Mouse (Mus musculus): ENCODE measurements at regions not wholly inside any gene's neighbourhood (a gene's known extent, or its start where the extent isn't known, plus 50 kb on each side); places are given as distances from the start of the nearest gene placed in this dataset.

GRCm38 (mm10) chr15:31980791-31981190, 196.3 kb upstream of the Tas2r119 start:
- Histone ChIP-seq H3K4me2 (replicated peaks; ENCODE audit: low read depth, low read length) (no peak overlapping the region), H3K27me3 (ENCODE audit: control insufficient read depth, insufficient read depth, low read length) (0 out of 2 replicates have a peak, but pooled peaks cover 4% of the 10 kb centered on the region), H3K9me3 (ENCODE audit: control insufficient read depth, low read length) (no peaks in the 10 kb centered on the region), H3K9ac (ENCODE audit: low read depth, low read length) (no peak overlapping the region), H3K4me1 (ENCODE audit: control insufficient read depth, insufficient read depth, low read length) (no peaks in the 10 kb centered on the region), H3K4me3 (ENCODE audit: low read length) (no peak overlapping the region), H3K27ac (ENCODE audit: low read depth, low read length) (no peak overlapping the region), H3K36me3 (ENCODE audit: control insufficient read depth, insufficient read depth, low read length) (no peaks in the 10 kb centered on the region)
- ATAC-seq (ENCODE audit: low FRiP score, low TSS enrichment), result no peak
- WGBS, result 96% methylated on average over 1 of the region's 1 CpGs

- 53% methylated on average over 3 of the region's 3 CpGs for WGBS
- Histone ChIP-seq H3K4me2 (replicated peaks; ENCODE audit: low read depth, low read length) (no peak overlapping the region), H3K27me3 (ENCODE audit: control insufficient read depth, insufficient read depth, low read length) (no peaks in the 10 kb centered on the region), H3K36me3 (ENCODE audit: control insufficient read depth, insufficient read depth, low read length) (no peaks in the 10 kb centered on the region), H3K4me3 (ENCODE audit: low read length) (no peak overlapping the region), H3K27ac (ENCODE audit: low read depth, low read length) (no peak overlapping the region), H3K4me1 (ENCODE audit: control insufficient read depth, insufficient read depth, low read length) (no peaks in the 10 kb centered on the region), H3K9ac (ENCODE audit: low read depth, low read length) (no peak overlapping the region), H3K9me3 (ENCODE audit: control insufficient read depth, low read length) (no peaks in the 10 kb centered on the region)
- ATAC-seq (ENCODE audit: low FRiP score, low TSS enrichment), result no peak
These were observed 189.8 kb upstream of the Tas2r119 start for GRCm38 (mm10) chr15:31987291-31987690.

DNA sequence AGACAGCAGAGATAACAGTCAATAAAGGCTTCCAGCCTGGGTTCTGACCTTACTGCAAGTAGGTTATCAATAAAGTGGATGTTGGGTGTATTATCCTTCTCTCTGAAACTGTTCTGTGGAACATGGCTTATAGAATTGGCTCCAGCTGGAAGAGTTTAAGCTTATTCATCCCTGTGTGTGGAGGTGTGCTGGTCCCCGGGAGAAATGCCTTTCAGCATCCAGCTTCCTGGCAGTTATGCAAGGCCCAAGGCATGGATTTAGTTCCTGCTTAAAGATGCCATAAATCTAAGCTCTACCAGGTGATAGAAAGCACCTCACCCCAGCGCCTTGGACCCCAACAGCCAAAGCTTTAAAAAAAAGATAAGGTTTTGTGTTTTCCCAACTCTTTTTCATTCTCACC, 188.0 kb upstream of the Tas2r119 start:
- ATAC-seq (ENCODE audit: low FRiP score, low TSS enrichment), result no peak
- no peaks in the 10 kb centered on the region for H3K9me3 ChIP-seq (ENCODE audit: control insufficient read depth, low read length)
- no peaks in the 10 kb centered on the region for H3K27me3 ChIP-seq (ENCODE audit: control insufficient read depth, insufficient read depth, low read length)
- H3K4me1 ChIP-seq (ENCODE audit: control insufficient read depth, insufficient read depth, low read length), result no peaks in the 10 kb centered on the region
- WGBS, result 73% methylated on average over 2 of the region's 2 CpGs
- H3K4me3 ChIP-seq (ENCODE audit: low read length), result no peak overlapping the region
- H3K4me2 ChIP-seq (replicated peaks; ENCODE audit: low read depth, low read length), result no peak overlapping the region
- no peaks in the 10 kb centered on the region for H3K36me3 ChIP-seq (ENCODE audit: control insufficient read depth, insufficient read depth, low read length)
- no peak overlapping the region for H3K27ac ChIP-seq (ENCODE audit: low read depth, low read length)
- H3K9ac ChIP-seq (ENCODE audit: low read depth, low read length), result no peak overlapping the region

DNA sequence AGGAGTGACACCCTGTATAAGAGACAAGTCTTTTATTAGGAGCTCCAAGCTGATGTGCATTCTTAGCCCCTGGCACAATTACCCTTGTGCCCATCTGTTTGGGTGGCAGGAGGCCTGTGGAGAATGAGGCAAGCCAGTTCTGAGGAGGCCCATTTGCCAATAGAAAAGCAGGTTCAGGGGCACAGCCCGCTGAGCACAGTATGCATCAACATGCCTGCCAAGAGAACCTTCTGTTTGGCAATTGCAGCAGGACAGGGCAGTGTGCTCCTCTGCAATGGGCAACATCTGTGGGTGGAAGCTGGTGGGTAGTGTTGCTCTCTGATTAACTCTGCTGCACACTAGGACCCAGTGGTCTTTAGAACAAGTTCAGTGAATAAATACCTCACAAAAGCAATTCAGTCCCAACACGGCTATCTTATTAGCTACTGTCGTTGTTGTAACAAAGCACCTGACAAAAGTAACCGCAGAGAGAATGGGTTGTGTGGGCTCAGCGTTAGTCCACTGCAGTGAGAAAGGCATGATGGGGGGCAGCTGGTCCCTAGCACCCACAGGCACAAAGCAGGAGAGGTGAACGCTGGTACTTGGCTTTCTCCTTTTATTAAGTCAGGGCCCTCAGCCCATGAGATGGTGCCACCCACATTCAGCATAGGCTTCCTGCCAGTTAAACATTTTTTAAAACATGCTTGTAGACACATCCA, 187.3 kb upstream of the Tas2r119 start:
- Histone ChIP-seq H3K4me3 (ENCODE audit: low read length) (no peak overlapping the region), H3K9me3 (ENCODE audit: control insufficient read depth, low read length) (no peaks in the 10 kb centered on the region), H3K36me3 (ENCODE audit: control insufficient read depth, insufficient read depth, low read length) (no peaks in the 10 kb centered on the region), H3K9ac (ENCODE audit: low read depth, low read length) (no peak overlapping the region), H3K27ac (ENCODE audit: low read depth, low read length) (no peak overlapping the region), H3K4me1 (ENCODE audit: control insufficient read depth, insufficient read depth, low read length) (no peaks in the 10 kb centered on the region), H3K4me2 (replicated peaks; ENCODE audit: low read depth, low read length) (no peak overlapping the region), H3K27me3 (ENCODE audit: control insufficient read depth, insufficient read depth, low read length) (no peaks in the 10 kb centered on the region)
- ATAC-seq (ENCODE audit: low FRiP score, low TSS enrichment), result no peak
- WGBS, result 79% methylated on average over 6 of the region's 6 CpGs

- no peak overlapping the region for H3K4me2 ChIP-seq (replicated peaks; ENCODE audit: low read depth, low read length)
- no peaks in the 10 kb centered on the region for H3K4me1 ChIP-seq (ENCODE audit: control insufficient read depth, insufficient read depth, low read length)
- H3K27me3 ChIP-seq (ENCODE audit: control insufficient read depth, insufficient read depth, low read length), result no peaks in the 10 kb centered on the region
- ATAC-seq (ENCODE audit: low FRiP score, low TSS enrichment), result no peak
- H3K36me3 ChIP-seq (ENCODE audit: control insufficient read depth, insufficient read depth, low read length), result no peaks in the 10 kb centered on the region
- no peaks in the 10 kb centered on the region for H3K9me3 ChIP-seq (ENCODE audit: control insufficient read depth, low read length)
- WGBS, result 93% methylated on average over 2 of the region's 2 CpGs
- H3K4me3 ChIP-seq (ENCODE audit: low read length), result no peak overlapping the region
- H3K27ac ChIP-seq (ENCODE audit: low read depth, low read length), result no peak overlapping the region
- H3K9ac ChIP-seq (ENCODE audit: low read depth, low read length), result no peak overlapping the region
These were observed 179.1 kb upstream of the Tas2r119 start for GRCm38 (mm10) chr15:31997996-31998395.

GRCm38 (mm10) chr15:31999553-31999952, 177.5 kb upstream of the Tas2r119 start:
- WGBS, result 77% methylated on average over 5 of the region's 5 CpGs
- no peak overlapping the region for H3K4me2 ChIP-seq (replicated peaks; ENCODE audit: low read depth, low read length)
- ATAC-seq (ENCODE audit: low FRiP score, low TSS enrichment), result no peak
- H3K9me3 ChIP-seq (ENCODE audit: control insufficient read depth, low read length), result no peaks in the 10 kb centered on the region
- H3K36me3 ChIP-seq (ENCODE audit: control insufficient read depth, insufficient read depth, low read length), result no peaks in the 10 kb centered on the region
- no peak overlapping the region for H3K27ac ChIP-seq (ENCODE audit: low read depth, low read length)
- no peaks in the 10 kb centered on the region for H3K4me1 ChIP-seq (ENCODE audit: control insufficient read depth, insufficient read depth, low read length)
- no peak overlapping the region for H3K4me3 ChIP-seq (ENCODE audit: low read length)
- no peak overlapping the region for H3K9ac ChIP-seq (ENCODE audit: low read depth, low read length)
- H3K27me3 ChIP-seq (ENCODE audit: control insufficient read depth, insufficient read depth, low read length), result no peaks in the 10 kb centered on the region

- Histone ChIP-seq H3K4me1 (ENCODE audit: control insufficient read depth, insufficient read depth, low read length) (no peaks in the 10 kb centered on the region), H3K36me3 (ENCODE audit: control insufficient read depth, insufficient read depth, low read length) (no peaks in the 10 kb centered on the region), H3K4me3 (ENCODE audit: low read length) (no peak overlapping the region), H3K9me3 (ENCODE audit: control insufficient read depth, low read length) (no peaks in the 10 kb centered on the region), H3K27me3 (ENCODE audit: control insufficient read depth, insufficient read depth, low read length) (no peaks in the 10 kb centered on the region), H3K4me2 (replicated peaks; ENCODE audit: low read depth, low read length) (no peak overlapping the region), H3K9ac (ENCODE audit: low read depth, low read length) (no peak overlapping the region), H3K27ac (ENCODE audit: low read depth, low read length) (no peak overlapping the region)
- WGBS, result 61% methylated on average over 2 of the region's 2 CpGs
- no peak for ATAC-seq (ENCODE audit: low FRiP score, low TSS enrichment)
These were observed 174.1 kb upstream of the Tas2r119 start for GRCm38 (mm10) chr15:32002950-32003422.

GRCm38 (mm10) chr15:32003489-32003888, 173.6 kb upstream of the Tas2r119 start:
- Histone ChIP-seq H3K4me1 (ENCODE audit: control insufficient read depth, insufficient read depth, low read length) (no peaks in the 10 kb centered on the region), H3K9me3 (ENCODE audit: control insufficient read depth, low read length) (no peaks in the 10 kb centered on the region), H3K27ac (ENCODE audit: low read depth, low read length) (no peak overlapping the region), H3K4me2 (replicated peaks; ENCODE audit: low read depth, low read length) (no peak overlapping the region), H3K4me3 (ENCODE audit: low read length) (no peak overlapping the region), H3K36me3 (ENCODE audit: control insufficient read depth, insufficient read depth, low read length) (no peaks in the 10 kb centered on the region), H3K9ac (ENCODE audit: low read depth, low read length) (no peak overlapping the region), H3K27me3 (ENCODE audit: control insufficient read depth, insufficient read depth, low read length) (no peaks in the 10 kb centered on the region)
- ATAC-seq (ENCODE audit: low FRiP score, low TSS enrichment), result no peak
- WGBS, result 12% methylated on average over 6 of the region's 6 CpGs

DNA sequence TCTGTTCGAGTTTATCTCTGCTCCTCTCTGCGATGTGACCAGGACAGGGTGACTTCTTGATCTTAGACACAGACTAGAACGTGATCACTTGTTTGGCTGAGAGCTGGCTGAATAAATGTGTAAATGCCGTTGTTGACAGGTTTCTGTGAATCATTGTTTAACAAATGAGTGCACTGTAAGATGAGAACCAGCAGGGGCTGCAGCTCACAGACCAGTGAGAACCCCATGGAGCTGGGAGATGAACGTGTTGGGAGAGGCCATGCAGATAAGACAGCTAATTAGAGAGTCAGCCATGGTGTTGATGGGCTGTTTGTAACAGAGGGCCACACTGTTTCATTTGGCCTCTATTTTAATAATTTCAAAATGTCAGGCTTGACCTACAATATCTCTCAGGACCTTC, 171.1 kb upstream of the Tas2r119 start:
- no peaks in the 10 kb centered on the region for H3K27me3 ChIP-seq (ENCODE audit: control insufficient read depth, insufficient read depth, low read length)
- no peaks in the 10 kb centered on the region for H3K9me3 ChIP-seq (ENCODE audit: control insufficient read depth, low read length)
- H3K36me3 ChIP-seq (ENCODE audit: control insufficient read depth, insufficient read depth, low read length), result no peaks in the 10 kb centered on the region
- H3K9ac ChIP-seq (ENCODE audit: low read depth, low read length), result no peak overlapping the region
- no peak overlapping the region for H3K4me3 ChIP-seq (ENCODE audit: low read length)
- H3K27ac ChIP-seq (ENCODE audit: low read depth, low read length), result no peak overlapping the region
- no peak overlapping the region for H3K4me2 ChIP-seq (replicated peaks; ENCODE audit: low read depth, low read length)
- H3K4me1 ChIP-seq (ENCODE audit: control insufficient read depth, insufficient read depth, low read length), result no peaks in the 10 kb centered on the region
- WGBS, result 22% methylated on average over 5 of the region's 5 CpGs
- no peak for ATAC-seq (ENCODE audit: low FRiP score, low TSS enrichment)

Data from kidney, embryonic 14.5 days (tissue).